Mouse (Mus musculus): Measurements from ENCODE around the gene Daam1. TPM values are rescaled to one million over a fixed set of nuclear protein-coding genes. Genes with fewer than 3 reads are reported as not detected.

Daam1 gene
- polyA plus RNA-seq, 1 experiment from 2014 or later, result 3.8 TPM

DNA sequence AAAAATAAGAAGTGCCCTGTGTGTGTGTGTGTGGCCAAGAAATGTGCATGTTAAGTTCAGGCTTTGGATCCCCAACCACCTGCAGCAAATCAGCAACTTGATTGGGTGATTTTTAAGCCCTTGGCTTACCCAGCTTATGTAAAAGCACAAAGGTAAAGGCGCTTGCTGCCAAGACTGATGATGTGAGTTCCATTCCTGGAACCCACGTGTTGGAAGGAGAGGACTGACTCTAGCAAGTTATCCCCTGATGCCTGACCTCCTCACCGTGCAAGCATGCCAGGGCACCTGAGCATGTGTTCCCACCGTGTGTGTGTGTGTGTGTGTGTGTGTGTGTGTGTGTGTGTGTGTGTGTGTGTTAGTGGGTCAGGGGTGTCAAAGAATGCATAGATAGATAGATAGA lies 166.5 kb downstream of the Daam1 start:
- no peak for DNase-seq (ENCODE audit: low spot score)

DNA sequence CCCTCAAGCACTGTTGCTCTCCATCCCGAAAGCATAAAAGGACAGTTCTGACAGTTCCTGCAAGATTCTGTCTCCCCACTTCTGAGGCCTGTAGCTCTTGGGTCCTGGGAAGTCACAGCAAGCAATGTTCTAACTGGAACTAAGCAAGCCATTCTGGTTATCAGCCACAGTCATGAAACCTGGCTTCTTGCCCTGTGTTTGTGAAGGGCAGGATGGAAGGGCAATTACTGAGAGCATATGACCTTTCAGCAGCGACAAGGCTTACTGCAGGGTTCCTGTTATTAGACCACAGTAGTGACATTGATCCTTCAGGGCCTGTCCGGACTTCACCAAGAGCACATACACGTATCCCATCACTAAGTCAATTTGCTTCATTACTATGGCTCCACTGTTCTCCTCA lies 167.8 kb downstream of the Daam1 start:
- no peak for DNase-seq (ENCODE audit: low spot score)

DNA sequence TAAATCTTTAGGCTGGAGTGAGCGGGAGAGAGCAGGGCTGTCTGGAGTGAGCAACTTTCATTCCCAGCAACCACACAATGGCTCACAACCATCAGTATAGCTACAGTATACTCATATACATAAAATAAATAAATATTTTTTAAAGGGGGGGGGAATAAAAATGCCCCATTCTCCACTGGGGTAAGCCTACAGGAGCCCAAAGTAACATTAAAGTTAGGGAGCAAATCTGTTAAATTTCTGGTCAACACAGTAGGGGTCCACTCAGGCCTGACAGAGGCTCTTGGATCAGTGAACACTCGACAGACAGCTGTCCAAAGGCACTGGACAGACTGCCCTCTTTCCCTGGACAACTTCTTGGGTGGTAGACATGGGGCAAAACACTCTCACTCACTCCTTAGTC lies 168.8 kb downstream of the Daam1 start:
- DNase-seq (ENCODE audit: low spot score), result no peak

DNA sequence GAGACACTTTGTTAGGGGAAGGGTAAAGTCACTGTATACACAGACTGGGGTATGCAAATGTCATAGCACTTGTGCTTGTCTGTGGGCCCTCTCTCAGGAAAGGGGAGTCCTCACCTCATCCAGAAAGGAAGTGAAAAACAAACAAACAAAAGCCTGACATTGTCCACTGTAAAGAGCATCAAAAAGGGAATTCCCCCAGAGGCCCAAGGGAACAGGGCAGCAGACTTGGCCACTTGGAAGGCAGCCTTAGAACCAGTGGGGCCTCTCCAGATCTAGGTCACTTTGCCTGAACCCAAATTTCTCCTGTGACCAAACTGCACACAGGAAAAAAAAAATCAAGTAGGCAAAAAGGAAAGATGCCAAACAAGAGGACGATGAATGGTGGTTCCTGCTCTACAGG lies 170.9 kb downstream of the Daam1 start:
- no peak for DNase-seq (ENCODE audit: low spot score)

DNA sequence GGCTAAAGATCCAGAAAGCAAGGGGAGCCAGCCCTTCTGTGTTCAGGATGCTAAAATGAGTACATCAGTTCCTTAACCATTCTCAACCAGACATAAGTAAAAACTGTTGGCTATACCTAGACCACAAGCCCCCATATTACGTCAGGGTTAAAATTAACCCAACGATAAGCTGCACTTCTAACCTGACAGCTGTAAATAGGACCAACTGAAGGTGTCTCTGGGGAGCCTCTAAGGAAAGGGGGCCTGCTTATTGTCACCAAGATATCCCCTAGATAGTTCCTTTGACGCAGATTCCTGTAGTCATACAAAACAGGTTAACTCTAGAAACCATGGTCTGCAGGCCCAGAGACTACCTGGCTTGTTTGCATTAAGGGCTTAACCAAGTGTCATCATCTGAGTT lies 174.4 kb downstream of the Daam1 start:
- no peak for DNase-seq (ENCODE audit: low spot score)

DNA sequence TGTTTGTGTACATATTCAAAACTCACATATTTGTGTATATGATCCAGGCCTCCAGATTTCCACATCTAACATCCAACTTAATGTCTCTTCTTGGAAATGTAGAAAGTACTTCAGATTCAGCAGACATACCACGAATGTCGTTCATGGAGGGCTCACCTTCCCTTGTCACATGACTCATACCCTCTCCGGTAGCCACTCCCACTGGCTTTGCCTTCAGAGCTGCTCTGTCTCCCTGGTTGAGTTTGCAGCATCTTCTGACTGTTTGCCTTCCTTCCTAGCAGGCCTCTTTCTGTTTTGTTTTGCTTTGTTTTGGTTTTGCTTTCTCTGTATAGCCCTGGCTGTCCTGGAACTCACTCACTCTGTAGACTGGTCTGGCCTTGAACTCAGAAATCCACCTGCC lies 176.8 kb downstream of the Daam1 start:
- DNase-seq (ENCODE audit: low spot score), result no peak

DNA sequence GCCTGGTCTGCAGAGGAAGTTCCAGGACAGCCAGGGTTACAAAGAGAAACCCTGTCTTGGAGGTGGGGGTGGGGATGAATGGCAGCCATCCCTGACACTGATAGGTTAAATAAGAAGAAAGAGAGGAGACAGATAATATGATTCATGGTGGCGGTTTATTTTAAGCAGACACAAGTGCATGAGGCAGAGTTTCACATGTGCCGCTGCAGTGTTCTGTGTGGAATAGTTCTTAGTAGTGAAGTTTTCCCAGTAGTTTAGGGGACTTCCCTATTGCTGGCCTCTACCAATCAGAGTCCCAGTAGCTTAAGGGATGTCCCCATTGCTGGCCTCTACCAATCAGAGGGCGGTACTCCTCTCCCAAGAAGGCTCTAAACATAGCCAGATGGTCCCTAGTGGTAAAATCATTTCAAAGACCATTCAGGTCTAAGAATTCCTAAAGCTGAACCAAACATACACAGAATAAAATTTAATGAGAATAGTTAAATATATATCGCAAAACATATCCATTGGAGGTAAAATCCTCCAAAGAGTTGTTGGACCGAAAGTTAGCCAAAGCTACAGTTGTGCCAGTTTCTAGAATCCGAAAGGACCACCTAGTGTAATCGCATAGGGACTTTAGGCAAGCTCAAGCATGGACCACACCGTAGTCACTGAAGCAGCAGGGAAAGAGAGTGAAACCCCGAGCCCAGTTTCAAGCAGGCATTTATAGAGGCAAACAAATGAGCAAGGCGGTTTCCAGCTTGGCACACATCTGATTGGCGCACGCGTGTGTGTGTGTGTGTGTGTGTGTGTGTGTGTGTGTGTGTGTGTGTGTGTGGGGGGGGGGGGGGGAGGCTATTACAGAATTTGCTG lies 178.4 kb downstream of the Daam1 start:
- no peak for DNase-seq (ENCODE audit: low spot score)

DNA sequence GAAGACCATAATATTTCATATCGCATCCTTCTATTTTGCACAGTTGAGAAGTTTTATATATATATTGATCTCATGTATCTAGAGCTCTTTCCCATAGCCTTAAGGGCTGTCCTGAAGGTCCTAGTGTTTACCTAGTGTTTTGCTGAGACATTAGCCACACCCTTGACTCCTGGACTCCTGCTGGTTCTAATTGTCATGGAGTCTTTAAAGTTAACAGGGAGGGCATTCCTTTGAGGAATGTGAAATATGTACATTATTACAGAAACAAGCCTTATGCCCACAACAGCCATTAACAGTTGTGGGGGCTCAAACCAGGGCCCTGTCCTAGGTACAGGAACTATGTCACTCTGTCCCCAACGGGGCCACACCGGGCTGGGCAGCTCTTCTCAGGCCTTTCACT lies 180.5 kb downstream of the Daam1 start:
- DNase-seq (ENCODE audit: low spot score), result no peak

DNA sequence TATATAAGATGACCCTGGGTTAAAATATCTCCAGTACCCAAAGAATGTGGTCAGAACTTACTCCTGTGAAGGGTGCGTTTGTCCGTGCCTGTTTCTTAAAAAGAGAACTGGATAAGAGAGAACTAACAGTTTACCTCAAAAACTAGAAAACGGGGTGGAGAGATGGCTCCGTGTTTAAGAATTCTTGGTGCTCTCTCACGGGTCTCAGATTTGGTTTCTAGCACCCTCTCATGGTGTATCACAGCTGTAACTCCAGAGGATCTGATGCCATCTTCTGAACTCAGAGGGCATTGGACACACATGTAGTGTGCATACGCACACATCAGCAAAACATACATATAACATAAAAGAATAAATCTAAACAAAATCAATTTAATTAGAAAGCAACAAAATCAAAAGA lies 181.2 kb downstream of the Daam1 start:
- DNase-seq (ENCODE audit: low spot score), result no peak

DNA sequence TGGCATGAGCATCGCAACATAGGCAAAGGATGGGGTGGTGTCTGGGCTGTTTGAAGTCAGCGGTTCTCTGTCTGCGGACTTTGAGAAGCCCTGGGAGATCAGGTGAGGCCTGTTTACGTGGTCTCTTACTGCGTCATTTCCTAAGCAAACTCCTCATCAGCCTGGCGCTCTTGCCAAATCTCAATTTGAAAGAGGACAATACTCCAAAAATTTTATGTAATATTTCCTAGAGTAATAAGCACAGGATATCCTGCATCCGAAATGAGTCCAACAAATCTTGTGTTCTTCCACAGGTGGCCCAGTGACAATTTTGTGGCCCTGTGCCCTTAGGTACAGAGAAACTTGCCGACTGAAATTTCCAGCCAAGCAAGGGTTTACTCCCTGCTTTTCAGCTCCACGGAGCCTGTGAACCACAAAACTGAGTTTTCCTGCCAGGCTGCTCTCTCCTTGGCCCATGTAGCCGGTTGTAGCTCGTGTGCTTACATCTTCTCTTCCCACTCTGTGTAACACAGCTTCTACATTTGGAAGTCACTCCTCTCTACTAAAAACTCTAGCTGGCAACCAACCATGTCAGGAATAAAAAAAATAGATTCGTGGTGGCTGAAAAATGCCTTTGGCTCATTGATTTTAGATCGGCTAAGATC lies 183.0 kb downstream of the Daam1 start:
- no peak for DNase-seq (ENCODE audit: low spot score)

DNA sequence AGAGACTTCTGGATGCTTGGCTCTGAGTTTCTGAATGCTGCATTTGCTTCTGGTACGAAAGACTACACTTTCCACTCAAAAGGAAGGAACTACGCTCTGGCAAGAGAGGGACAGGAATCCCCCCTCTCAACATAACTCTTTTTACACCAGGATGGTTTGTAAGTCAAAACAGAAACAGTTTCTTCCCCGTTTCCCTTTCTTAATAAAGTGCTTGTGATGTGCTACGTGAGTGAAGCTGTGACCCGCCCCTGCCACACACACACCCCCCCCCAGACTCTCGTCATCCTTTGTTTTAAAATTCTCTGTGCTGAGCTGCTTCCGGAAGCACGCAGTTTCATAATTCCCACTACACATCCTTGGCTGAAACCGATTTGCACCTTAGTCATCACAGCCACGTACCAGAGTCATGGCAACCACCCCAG lies 183.5 kb downstream of the Daam1 start:
- no peak for DNase-seq (ENCODE audit: low spot score)

DNA sequence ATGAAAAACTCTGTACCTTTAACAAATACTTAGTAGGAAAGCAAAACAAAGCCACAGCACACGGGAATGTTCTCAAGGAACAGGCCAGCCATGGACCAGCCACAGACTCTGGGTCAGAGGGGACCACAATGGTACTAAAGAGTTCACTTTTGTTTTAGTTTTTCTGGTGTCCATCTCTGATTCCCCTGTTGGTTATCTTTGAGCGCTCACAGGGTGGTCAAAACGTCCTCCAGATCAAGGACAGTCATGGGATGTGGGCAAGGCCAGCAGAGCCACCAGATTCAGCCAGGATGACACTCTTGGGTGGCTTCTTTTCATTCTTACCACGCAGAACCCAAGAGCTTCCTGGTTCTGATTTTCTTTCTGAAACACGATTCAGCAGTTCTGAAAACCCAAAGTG lies 184.4 kb downstream of the Daam1 start:
- no peak for DNase-seq (ENCODE audit: low spot score)

DNA sequence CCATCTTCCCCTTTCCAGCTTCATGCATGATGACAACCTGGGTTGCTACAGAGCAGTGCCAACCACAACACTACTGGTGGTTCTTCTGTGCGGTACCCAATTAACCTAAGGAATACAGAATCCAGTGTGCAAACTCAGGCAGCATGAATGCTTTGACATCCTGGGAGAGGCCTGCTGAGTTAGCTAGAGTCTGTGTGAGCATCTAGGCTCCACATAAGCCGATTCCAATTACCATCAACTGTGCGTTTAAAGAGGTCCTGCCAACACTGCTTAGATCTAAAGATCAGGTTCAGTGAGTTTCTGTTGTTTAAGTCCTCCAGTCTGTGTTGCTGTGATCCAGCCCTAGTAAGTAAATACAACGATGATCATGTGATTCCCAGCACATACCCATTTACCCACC lies 189.4 kb downstream of the Daam1 start:
- DNase-seq (ENCODE audit: low spot score), result no peak

DNA sequence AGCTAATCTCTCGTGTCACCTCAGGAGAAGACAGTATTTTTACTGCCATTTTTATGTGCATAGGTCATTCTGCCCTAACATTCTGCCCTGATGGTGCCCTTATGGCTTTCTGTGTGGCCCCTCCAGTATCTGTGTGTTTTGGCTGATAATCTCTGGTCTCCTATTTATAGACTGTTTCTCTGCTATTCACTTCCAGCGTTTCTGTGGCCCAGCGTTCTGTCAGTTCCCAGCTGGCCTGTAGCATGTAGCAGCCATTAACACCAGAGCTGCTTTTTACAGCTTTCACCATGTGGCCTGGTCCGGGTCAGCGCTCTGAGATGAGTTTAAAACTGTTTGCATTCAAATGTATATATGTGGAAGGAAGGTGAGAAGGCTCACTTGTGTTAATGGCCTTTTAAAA lies 190.7 kb downstream of the Daam1 start:
- no peak for DNase-seq (ENCODE audit: low spot score)

DNA sequence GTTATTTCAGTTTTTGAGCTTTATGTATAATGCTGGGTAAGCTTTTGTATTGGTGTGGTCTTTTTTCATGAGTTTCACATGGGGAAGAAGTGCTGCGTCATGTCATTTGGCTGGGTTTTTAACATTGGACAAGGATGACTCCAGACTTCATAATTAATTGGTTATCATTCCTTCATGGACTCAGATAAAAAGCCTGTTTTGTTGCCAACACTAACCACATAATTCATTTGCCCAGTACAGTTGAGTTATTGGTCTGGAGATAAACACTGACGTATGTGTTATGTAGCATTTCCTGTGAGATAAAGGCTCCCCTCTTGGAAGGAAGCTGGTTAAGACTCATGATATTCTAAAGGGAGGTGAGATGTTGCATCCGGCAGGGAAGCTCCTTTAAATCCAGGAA lies 191.9 kb downstream of the Daam1 start:
- DNase-seq (ENCODE audit: low spot score), result no peak

DNA sequence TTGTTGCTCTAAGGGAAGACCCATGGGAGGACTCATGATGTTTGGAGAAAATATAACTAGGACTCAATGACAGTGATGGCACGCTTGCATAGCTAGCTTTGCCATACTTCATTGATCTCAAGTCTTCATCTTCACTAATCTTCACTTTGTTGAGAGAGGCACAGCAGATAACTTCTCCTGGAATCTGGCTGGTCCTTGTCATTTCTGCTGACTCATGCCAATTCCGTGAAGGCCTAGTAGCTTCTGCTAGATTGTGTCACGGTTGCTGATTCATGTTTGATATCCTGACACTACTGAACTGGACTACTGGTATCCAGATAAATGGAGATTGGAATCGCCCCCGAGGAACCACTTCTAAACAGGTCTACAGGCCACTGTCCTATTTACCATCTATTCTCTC lies 192.7 kb downstream of the Daam1 start:
- DNase-seq (ENCODE audit: low spot score), result no peak

DNA sequence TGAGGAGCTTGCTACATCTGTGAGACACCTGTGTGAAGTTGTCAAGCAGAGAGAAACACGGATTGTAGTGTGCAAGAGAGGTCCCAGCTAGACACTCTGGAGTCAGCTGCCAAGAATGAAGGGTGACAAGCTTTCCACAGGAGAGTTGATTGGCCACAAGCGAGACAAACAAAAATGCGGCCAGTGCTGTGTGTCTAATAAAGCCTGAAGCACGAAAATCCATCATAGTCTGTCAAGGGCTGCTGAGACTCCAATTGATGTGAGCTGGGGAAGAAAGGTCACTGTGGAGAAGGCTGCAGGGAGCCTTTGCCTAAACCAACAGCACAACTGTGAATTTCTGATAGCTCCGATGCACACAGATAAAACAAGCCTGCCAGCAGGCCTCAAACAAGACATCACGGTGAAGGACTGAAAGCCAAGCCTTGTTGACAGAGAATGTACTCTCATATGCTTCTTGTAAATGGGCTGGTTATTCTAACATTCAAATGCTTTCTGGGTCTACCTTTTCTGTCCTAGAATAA lies 194.5 kb downstream of the Daam1 start:
- DNase-seq (ENCODE audit: low spot score), result no peak

DNA sequence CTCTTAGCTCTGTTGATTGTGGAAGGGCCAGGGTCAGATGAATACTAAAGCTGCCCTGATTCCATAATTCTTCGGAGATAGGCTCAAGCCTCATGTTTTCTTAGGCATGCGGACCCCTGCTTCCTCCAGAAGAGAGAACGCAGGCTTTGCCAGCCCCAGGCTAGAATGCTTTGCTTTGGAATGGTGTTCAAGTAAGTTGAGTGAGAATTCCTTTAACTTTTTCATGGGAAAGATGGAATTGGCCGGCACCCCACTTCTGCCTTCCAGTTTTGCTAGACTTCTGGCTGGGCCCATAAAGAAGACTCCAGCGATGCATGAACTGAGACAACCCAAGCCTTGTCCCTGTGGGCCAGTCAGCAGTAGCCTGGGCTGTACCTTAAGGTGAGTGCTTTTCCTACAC lies 200.3 kb downstream of the Daam1 start:
- no peak for DNase-seq (ENCODE audit: low spot score)

DNA sequence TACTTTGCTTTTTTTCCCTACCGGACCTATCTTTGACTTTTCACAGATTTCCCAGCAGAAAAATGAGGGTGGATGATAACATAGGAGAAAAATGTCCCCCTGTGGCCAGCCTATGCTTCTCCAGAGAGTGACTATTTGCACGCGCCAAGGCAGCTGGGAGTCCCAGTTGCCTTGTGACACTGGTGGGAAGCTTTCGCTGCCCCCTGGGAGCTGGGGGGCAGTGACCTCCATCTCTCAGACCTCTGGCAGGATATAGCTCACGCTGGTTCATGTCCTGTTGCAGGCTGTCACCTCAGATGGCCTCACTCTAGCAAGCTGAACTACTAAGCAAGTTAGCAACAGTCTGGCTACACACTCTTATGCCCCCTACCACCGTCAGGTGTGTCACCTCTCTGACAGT lies 200.9 kb downstream of the Daam1 start:
- no peak for DNase-seq (ENCODE audit: low spot score)

DNA sequence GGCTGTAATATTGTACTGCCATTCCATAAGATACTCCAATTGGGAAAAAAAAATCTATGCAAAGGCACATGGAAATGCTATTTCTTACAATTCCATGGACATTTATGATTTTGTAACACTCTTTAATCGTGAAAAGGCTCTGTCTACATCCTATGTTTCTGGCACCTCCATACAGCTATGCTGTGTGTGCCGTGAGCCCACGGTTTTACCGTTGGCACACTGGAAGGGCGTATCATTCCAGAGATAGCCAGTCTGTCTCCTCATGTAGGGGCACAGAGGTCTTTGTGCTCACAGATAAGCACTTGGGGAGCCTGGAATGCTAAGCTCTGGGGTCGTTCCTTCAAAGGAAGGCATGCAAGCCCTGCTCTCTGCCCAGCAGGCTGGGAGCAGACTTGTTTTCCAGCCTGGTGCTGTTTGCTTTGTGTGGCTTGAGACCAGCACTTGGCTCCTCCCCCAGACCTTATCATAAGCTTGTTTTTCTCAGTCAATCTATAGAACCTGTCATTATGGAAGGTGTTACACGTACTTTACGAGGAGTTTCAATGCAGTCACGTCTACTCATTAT lies 205.3 kb downstream of the Daam1 start:
- no peak for DNase-seq (ENCODE audit: low spot score)

DNA sequence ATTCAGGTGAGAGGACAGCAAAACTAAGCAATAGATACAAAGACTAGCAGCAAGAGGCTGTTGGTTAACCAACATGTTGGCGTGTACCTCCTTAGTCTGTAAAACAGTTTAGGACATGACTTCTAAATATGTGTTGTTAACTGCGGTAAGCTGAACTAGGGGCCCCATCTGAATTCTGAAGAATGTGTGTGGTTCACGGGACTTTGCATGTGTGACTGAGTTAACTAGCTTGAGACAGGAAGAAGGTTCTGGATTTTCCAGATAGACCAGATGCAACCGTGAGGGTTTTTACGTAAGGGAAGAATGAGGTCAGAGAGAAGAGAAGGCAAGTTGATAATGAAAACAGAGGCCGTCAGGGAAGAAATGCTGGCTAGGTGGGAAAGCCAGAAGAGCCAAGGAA lies 206.2 kb downstream of the Daam1 start:
- no peak for DNase-seq (ENCODE audit: low spot score)

DNA sequence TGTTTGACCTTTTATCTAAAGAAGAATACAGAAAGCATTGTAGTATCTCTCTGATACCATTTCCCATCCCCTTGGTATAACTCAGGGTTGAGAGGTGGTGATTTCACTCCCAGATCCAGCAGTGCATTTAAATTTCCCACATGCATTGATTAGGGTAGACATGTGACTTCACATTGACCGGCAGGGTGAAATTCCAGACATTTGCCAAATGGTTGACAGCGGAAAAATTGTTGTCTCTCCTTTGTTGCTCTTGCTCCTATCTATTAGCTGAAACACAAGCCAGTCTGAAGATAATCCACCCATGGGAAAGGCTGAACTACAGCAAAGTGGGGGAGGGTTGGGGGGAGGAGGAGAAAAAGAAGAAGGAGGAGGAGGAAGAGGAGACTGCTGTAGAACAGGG lies 208.0 kb downstream of the Daam1 start:
- DNase-seq (ENCODE audit: low spot score), result no peak

DNA sequence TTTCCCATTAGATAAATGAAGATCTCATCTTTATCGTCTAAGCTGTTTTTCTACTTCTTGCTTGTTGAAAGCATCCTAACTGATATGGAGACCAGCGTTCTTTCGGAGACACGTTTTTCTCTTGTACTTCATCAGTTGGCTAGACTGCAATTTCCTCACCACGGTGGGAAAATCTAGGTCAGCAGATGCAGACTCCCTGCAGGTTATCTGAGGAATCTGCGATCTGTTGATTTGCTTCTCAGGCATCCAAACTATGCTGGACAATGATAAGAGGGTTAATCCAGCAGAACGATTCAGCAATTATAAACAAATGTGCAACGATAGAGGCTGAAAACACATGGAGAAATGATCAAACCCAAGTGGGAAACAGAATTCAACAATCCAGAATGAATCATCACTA lies 208.6 kb downstream of the Daam1 start:
- DNase-seq (ENCODE audit: low spot score), result no peak
